Mouse (Mus musculus): ENCODE measurements around the gene Sdf4. TPM values are rescaled to one million over a fixed set of nuclear protein-coding genes. Genes with fewer than 3 reads are reported as not detected.

The Sdf4 gene
- total RNA-seq (2021) = 100 to 1,000 TPM; 154 to 157 TPM
- long read RNA-seq, experiment 1, full-length matches to known transcripts = 79 of 92 reads
- long read RNA-seq, experiment 1, partial matches to known transcripts = 5 of 92 reads
- long read RNA-seq, experiment 1, other reads (novel, unspliced or antisense) = 8 of 92 reads
- long read RNA-seq, experiment 2, full-length matches to known transcripts = 127 of 149 reads
- long read RNA-seq, experiment 2, partial matches to known transcripts = 7 of 149 reads
- long read RNA-seq, experiment 2, other reads (novel, unspliced or antisense) = 15 of 149 reads

GRCm38 (mm10) chr4:155992241-155992905 lies at the start of gene Sdf4, which contains the start of gene B3galt6:
Gene Sdf4 (plus strand): TSS chr4:155992872.
Gene B3galt6 (minus strand): TSS chr4:155992649.
- DNase-seq (ENCODE audit: low spot score in 2 of 2) = peak; percentile 86 to 93

- peak; percentile 61 to 72 for DNase-seq (ENCODE audit: low spot score in 2 of 2)
Measured at GRCm38 (mm10) chr4:155943049-155943452, 49.6 kb upstream of the Sdf4 start.

- DNase-seq (ENCODE audit: low spot score in 2 of 2) = peak; percentile 97 to 98
Measured at GRCm38 (mm10) chr4:155943534-155944249, 49.0 kb upstream of the Sdf4 start, which contains the start of gene Ube2j2. Gene Ube2j2 (plus strand): TSS chr4:155943831.

GRCm38 (mm10) chr4:155944271-155944670 lies 48.4 kb upstream of the Sdf4 start:
- DNase-seq (ENCODE audit: low spot score in 2 of 2) = no peak

- DNase-seq (ENCODE audit: low spot score in 2 of 2) = no peak
Measured at GRCm38 (mm10) chr4:155947094-155947493, 45.6 kb upstream of the Sdf4 start.

- no peak for DNase-seq (ENCODE audit: low spot score in 2 of 2)
Measured at GRCm38 (mm10) chr4:155955491-155955890, 37.2 kb upstream of the Sdf4 start.

- DNase-seq (ENCODE audit: low spot score in 2 of 2) = peak; percentile 56 to 77
Measured at GRCm38 (mm10) chr4:155959275-155959674, 33.4 kb upstream of the Sdf4 start.

GRCm38 (mm10) chr4:155962167-155962971 lies 30.3 kb upstream of the Sdf4 start, which contains the start of gene C1qtnf12:
Gene C1qtnf12 (plus strand): TSS chr4:155962318.
- peak in 1 of 2 experiments; percentile 22 for DNase-seq (ENCODE audit: low spot score in 2 of 2)

GRCm38 (mm10) chr4:155963106-155963505 lies 29.6 kb upstream of the Sdf4 start:
- no peak for DNase-seq (ENCODE audit: low spot score in 2 of 2)

- DNase-seq (ENCODE audit: low spot score in 2 of 2) = no peak
Measured at GRCm38 (mm10) chr4:155964396-155964795, 28.3 kb upstream of the Sdf4 start.

GRCm38 (mm10) chr4:155969043-155969653 lies 23.5 kb upstream of the Sdf4 start:
- DNase-seq (ENCODE audit: low spot score in 2 of 2) = no peak

GRCm38 (mm10) chr4:155970286-155970685 lies 22.4 kb upstream of the Sdf4 start:
- no peak for DNase-seq (ENCODE audit: low spot score in 2 of 2)

- no peak for DNase-seq (ENCODE audit: low spot score in 2 of 2)
Measured at GRCm38 (mm10) chr4:155972651-155973050, 20.0 kb upstream of the Sdf4 start.

- DNase-seq (ENCODE audit: low spot score in 2 of 2) = no peak
Measured at GRCm38 (mm10) chr4:155973239-155973638, 19.4 kb upstream of the Sdf4 start.

GRCm38 (mm10) chr4:155981436-155982082 lies 11.1 kb upstream of the Sdf4 start:
- no peak for DNase-seq (ENCODE audit: low spot score in 2 of 2)

- DNase-seq (ENCODE audit: low spot score in 2 of 2) = no peak
Measured at GRCm38 (mm10) chr4:155983788-155984187, 8.9 kb upstream of the Sdf4 start.

- no peak for DNase-seq (ENCODE audit: low spot score in 2 of 2)
Measured at GRCm38 (mm10) chr4:155991211-155991907, 1.3 kb upstream of the Sdf4 start.

- no peak for DNase-seq (ENCODE audit: low spot score in 2 of 2)
Measured at GRCm38 (mm10) chr4:155991908-155992230, 803 bp upstream of the Sdf4 start.

- peak; percentile 97 to 99 for DNase-seq (ENCODE audit: low spot score in 2 of 2)
Measured at GRCm38 (mm10) chr4:155992906-155993547, 355 bp downstream of the Sdf4 start.
